Mouse (Mus musculus): ENCODE results near the gene B3galt1.

The B3galt1 gene

DNA sequence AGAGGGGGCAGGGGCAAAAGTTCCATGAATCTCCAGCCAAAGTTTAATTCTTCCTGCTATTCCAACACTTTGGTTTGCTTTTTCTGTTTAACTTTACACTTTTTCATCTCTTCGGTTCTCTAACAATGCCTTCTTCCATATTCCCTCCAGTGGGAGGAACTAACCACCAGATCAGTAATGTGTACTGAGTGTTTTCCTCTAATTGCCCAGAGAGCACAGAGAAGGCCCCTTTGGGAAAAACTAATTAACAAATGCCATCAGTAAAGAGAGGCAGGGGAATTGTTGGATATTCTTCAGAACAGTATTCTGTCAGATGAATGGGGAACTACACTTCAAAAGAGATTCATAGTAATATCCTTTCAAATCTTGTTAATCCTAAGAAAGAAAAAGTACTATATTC, 338.1 kb downstream of the B3galt1 start:
- no peak for DNase-seq (ENCODE audit: low read depth, low spot score)

DNA sequence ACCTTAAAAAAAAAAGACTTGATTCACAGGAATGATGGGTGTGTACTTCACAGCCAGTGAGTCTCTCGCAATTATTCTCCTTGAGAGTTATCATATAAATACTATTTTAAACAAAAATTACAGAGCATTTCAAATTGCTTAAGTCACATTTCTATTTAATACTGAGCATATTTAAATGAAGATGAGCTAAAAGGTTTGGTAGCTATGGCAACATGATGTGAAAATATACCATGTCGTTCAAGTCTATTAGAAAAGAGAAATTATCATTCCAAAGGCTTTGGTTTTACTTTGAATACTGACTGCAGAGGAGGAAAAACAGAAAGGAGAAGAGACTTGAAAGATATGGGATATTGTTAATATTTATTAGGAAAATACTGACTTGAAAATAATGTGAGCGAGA, 366.3 kb downstream of the B3galt1 start:
- DNase-seq (ENCODE audit: low read depth, low spot score): no peak

DNA sequence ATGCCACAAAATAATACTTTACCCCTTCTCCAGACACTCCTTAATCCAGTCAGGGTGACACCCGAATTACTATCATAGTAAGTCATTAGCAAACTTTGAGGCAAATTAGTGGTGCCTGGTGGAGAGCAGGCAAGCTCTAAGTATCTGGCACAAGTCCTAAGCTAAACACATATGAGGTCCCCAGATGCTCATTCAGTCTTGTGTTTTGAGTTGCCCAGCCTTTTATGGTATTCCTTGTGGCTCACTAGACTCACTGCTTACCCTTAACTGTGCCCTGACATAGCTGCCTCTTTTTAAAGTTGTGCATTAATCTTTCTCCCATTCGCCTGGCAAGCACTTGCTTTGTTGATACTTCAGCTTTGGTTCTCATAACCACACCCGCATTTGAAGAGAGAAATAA, 382.7 kb downstream of the B3galt1 start:
- no peak for DNase-seq (ENCODE audit: low read depth, low spot score)

DNA sequence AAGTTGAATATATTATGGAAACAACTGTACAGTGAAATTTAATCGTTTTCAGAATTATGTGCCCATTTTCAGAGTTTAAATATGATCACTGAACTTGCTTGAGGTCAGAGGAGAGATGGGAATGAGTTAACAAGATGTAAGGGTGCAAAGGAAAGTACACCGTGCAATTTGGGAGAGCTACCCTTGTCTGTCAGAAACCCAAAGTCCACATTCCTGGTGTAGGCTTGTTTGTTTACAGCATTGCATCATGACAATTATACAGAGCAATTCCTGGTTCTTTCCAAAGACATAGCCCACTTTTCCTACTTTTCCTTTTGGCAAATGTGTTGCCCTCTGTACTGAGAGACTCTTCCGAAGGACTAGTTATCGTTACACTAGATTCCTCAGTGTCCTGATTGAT, 390.5 kb downstream of the B3galt1 start:
- no peak for DNase-seq (ENCODE audit: low read depth, low spot score)

- no peak for DNase-seq (ENCODE audit: low read depth, low spot score)
Measured at GRCm38 (mm10) chr2:67957561-67957960, 391.9 kb downstream of the B3galt1 start.

- no peak for DNase-seq (ENCODE audit: low read depth, low spot score)
Measured at GRCm38 (mm10) chr2:67960711-67961110, 395.0 kb downstream of the B3galt1 start.

DNA sequence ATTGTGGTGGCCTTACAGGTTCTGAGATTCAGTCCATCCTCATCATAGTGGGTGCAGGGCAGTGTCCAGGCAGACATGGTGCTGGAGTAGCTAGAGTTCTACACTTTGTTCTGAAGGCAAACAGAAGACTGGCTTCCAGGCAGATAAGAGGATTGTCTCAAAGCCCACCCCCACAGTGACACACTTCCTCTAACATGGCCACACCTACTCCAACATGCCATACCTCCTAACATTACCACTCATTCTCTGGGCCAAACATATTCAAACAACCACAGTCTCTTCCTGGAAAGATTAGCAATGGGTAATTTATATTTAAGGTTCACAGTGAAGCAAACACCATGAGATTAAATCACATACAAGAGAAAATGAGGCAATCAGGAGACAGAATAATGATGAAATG, 403.1 kb downstream of the B3galt1 start:
- DNase-seq (ENCODE audit: low read depth, low spot score): no peak

GRCm38 (mm10) chr2:67971091-67971490, 405.4 kb downstream of the B3galt1 start:
- DNase-seq (ENCODE audit: low read depth, low spot score): no peak

DNA sequence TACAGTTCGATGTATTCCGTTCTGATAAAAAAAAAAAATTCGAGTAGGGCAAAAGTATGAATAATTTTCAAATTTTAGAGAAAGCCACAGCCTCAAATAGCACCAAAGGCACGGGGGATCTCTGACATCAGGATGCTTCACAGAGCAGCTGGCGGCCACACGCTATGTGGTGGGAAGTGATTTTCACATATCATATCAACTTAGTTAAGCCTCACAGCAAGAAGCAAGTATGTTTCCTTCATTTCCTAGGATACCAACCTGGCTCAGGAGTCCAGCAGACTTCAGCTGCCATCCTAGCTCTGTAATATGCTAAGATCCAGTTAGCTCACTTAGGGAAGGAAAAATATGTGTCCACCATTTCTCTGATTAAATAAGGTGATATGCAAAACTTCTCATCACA, 405.9 kb downstream of the B3galt1 start:
- no peak for DNase-seq (ENCODE audit: low read depth, low spot score)

GRCm38 (mm10) chr2:67975764-67976163, 410.1 kb downstream of the B3galt1 start:
- DNase-seq (ENCODE audit: low read depth, low spot score): no peak

DNA sequence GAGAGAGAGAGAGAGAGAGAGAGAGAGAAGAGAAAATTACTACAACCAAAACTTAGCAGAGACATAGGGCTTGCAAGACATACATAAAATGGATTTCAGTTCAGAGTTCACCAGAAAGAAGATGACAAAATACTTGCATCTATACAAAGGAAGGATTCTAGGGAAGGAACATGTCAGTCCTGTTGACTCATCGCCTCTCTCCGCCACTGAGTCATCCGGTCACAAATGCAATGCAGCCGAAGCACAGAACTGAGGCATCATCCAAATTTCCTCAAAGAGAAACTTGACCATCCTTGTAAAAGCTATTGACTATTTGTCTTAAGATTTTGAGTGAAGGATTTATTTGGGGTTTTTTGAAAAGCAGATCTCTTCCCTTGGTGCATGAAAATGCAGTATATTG, 410.8 kb downstream of the B3galt1 start:
- DNase-seq (ENCODE audit: low read depth, low spot score): peak; percentile 40

GRCm38 (mm10) chr2:67977620-67978262, 412.1 kb downstream of the B3galt1 start:
- DNase-seq (ENCODE audit: low read depth, low spot score): no peak

- DNase-seq (ENCODE audit: low read depth, low spot score): no peak
Measured at GRCm38 (mm10) chr2:67983563-67983962, 417.9 kb downstream of the B3galt1 start.

GRCm38 (mm10) chr2:67985133-67985532, 419.5 kb downstream of the B3galt1 start:
- DNase-seq (ENCODE audit: low read depth, low spot score): no peak

DNA sequence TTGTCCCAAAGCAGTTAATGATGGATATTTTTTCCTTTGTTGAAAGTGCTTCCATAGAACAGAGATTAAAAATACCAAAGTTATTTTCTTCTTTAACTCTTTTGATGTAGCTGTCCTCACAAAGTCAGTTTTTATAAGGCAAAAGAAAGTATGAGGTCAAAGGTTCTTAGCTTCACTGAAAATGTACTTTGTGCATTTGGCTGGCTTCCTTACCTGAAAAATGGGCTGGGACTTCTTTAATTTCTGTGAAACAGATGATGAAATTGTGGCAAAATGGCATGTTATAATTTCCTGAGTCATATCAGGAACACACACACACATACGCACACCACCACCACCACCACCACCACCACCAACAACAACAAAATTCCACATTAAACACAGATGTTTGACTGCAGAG, 427.8 kb downstream of the B3galt1 start:
- no peak for DNase-seq (ENCODE audit: low read depth, low spot score)

GRCm38 (mm10) chr2:68003091-68003490, 437.4 kb downstream of the B3galt1 start:
- no peak for DNase-seq (ENCODE audit: low read depth, low spot score)

DNA sequence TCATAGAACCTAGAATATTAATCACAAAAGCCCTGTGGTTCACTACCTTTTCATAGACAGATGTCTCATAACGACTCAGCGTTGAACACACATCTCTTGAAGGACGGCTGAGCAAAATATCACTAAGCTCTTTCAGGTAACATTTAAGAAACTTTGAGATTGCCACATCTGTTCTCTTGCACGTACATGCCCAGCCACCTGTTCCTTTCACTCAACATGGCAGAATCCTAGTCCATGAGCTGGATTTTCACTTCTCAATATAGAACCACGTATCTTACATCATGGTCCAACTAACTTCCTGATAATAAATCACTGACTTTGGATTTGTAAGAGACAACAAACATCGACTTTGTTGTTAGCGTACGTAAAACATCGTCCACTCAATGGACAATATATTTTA, 439.5 kb downstream of the B3galt1 start:
- no peak for DNase-seq (ENCODE audit: low read depth, low spot score)

DNA sequence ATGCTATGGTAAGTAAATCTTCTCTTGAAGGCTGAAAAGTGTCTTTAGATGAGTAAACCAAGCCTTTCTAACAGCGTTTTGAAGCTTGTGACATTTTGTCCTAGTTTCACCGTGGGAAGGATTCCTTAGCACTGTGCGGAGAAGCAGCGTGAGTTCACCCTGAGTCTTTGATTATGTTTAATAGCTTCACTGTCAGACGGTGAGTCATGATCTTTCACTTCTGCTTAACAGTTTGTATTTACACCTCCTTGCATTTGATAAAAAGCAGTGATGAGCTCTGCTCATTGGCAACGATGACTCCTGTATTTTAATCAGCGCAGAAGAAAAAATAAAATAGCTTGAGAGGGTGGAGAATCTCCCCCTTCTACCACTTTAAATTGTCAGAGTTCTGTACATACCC, 440.0 kb downstream of the B3galt1 start:
- DNase-seq (ENCODE audit: low read depth, low spot score): no peak

GRCm38 (mm10) chr2:68011336-68011735, 445.7 kb downstream of the B3galt1 start:
- no peak for DNase-seq (ENCODE audit: low read depth, low spot score)

DNA sequence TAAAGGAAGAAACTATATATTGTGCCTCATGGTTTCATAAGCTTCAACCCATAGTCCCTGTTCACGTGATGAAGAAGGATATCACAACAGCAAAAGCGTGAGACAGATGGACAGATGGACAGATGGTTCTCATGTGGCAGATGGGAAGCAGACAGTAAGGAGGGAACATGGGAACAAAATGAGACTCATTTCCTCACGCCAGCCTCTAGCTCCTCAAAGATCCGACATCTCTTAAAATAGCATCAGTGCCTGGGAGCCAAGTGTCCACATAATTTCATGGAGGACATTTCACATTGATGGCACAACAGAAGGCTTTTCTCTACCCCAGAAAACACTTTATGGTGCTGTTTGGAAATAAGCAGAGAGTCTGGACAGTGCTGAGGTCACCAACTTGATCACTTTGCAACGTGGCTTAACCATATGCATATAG, 454.6 kb downstream of the B3galt1 start:
- DNase-seq (ENCODE audit: low read depth, low spot score): no peak

- DNase-seq (ENCODE audit: low read depth, low spot score): peak; percentile 25
Measured at GRCm38 (mm10) chr2:68021541-68022152, 456.0 kb downstream of the B3galt1 start.

DNA sequence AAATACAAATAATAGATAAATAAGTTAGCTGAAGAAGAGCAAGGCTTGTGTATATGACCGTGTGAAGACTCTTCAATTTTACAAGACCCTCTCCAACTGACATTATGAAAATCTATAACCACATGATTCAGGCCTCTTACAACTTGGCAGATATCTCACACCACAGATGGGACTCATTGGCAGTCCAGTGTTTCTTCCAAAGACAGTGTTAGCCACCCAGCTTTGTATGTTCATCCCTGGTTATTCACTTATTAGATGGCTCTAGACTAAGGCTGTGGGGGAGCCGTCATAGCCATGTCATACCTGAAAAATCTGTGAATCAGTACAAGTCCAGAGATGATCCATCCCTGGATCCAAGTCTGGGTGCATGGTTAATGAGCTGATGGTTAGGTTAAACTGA, 463.1 kb downstream of the B3galt1 start:
- no peak for DNase-seq (ENCODE audit: low read depth, low spot score)

GRCm38 (mm10) chr2:68034711-68035110, 469.0 kb downstream of the B3galt1 start:
- DNase-seq (ENCODE audit: low read depth, low spot score): no peak

- no peak for DNase-seq (ENCODE audit: low read depth, low spot score)
Measured at GRCm38 (mm10) chr2:68040752-68041151, 475.1 kb downstream of the B3galt1 start.

All from 3T3-L1 (cell line).